Mouse (Mus musculus): ENCODE measurements around the gene Slc26a8. TPM values are rescaled to one million over a fixed set of nuclear protein-coding genes. Genes with fewer than 3 reads are reported as not detected.

The Slc26a8 gene
- total and polyA plus RNA-seq, 3 experiments: 0.10 to 3.2 (median 0.22) TPM

DNA sequence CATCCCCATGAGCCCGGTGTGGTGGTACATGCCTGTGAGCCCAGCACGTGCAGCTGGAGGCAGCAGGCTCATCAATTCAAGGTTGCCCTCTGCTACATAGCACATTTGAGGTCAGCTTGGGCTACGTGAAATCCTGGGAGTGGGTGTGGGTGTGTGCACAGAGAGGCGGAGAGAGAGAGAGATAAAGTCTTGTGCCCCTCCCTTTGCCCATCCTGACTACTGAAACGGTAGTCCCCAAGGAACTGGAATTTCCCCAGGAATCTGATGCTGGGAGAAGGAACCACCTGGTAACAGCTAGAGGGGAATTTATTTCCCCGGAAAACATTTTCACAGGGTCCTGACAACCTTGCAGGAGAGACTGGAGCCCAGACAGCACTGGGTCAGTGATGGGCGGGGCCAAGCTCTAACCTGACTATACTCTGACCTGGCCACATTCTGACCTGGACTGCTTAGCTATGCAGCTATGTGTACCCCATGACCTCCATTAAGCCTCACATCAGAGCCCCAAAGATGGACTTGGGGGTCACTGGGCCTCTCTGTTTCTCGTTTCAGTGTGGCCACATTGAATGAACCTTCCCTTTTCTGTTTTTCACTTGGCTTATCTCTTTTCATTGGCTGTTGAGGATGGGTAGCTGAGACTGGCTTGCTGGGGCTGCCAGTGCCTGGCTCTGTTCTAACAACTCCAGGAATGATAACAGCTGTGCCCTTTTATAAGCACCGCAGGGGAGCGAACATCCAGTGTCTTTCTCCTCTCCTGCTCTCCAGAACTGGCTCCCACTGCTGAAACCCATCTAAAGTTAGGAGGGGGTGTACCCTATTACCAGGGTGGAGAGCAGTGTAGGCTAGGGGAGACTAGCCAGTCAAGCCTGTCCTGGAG is 61.5 kb downstream of the Slc26a8 start:
- Histone ChIP-seq H3K27me3 (ENCODE audit: insufficient read depth, low read length) (peaks cover 36% of the 10 kb centered on the region), H3K36me3 (replicated peaks) (no peaks in the 10 kb centered on the region), H3K9me3 (replicated peaks) (no peaks in the 10 kb centered on the region), H3K4me1 (ENCODE audit: insufficient read depth, low read depth, low read length) (peaks cover 21% of the 10 kb centered on the region), H3K4me3 (ENCODE audit: low read depth, low read length) (no peak overlapping the region)
- no peak for TF ChIP-seq POLR2AphosphoS5 (IDR thresholded peaks at IDR 0.05; ENCODE audit: insufficient replicate concordance, low read depth, low read length)
- ATAC-seq (ENCODE audit: extremely low read depth, insufficient number of reproducible peaks, low FRiP score, poor library complexity, severe bottlenecking) (no peak), DNase-seq (ENCODE audit: low spot score) (no peak)

DNA sequence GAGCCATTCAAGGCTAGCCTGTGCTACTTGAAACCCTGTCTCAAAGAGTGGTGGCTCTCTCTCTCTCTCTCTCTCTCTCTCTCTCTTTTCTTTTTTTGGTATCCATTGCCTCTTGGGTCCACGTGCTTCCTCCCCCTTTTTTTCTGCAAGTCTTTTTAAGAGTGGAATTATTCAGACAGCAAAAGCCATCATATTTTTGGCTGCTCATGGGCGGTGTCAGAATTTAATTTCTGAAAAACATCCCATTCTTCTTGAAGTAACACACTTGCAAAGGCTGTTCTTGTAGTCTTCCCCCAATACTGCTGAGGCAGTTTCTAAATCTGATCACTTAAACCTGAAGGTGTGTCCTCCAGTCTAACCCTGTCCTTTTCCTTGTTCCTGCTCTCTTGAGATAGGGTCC is 63.1 kb downstream of the Slc26a8 start:
- H3K27me3 ChIP-seq (ENCODE audit: insufficient read depth, low read length): peaks cover 24% of the 10 kb centered on the region
- H3K9me3 ChIP-seq (replicated peaks): no peaks in the 10 kb centered on the region
- ATAC-seq (ENCODE audit: extremely low read depth, insufficient number of reproducible peaks, low FRiP score, poor library complexity, severe bottlenecking): no peak
- DNase-seq (ENCODE audit: low spot score): no peak
- no peak overlapping the region for H3K4me3 ChIP-seq (ENCODE audit: low read depth, low read length)
- no peak for TF ChIP-seq GATA2 (IDR thresholded peaks at IDR 0.05; ENCODE audit: borderline replicate concordance, low read depth, low read length)
- no peak for TF ChIP-seq TAL1 (conservative IDR thresholded peaks at IDR 0.05; ENCODE audit: low read depth, low read length)
- H3K4me1 ChIP-seq (ENCODE audit: insufficient read depth, low read depth, low read length): peaks cover 26% of the 10 kb centered on the region
- H3K36me3 ChIP-seq (replicated peaks): no peaks in the 10 kb centered on the region

- no peak for TF ChIP-seq TAL1 (conservative IDR thresholded peaks at IDR 0.05; ENCODE audit: low read depth, low read length)
- no peak for TF ChIP-seq CTCF (IDR thresholded peaks at IDR 0.05; ENCODE audit: low read depth, low read length)
- TF ChIP-seq GATA2 (IDR thresholded peaks at IDR 0.05; ENCODE audit: borderline replicate concordance, low read depth, low read length): no peak
- ATAC-seq (ENCODE audit: extremely low read depth, insufficient number of reproducible peaks, low FRiP score, poor library complexity, severe bottlenecking): no peak
- DNase-seq (ENCODE audit: low spot score): no peak
- Histone ChIP-seq H3K4me1 (ENCODE audit: insufficient read depth, low read depth, low read length) (peaks cover 39% of the 10 kb centered on the region), H3K4me3 (ENCODE audit: low read depth, low read length) (no peak overlapping the region), H3K36me3 (replicated peaks) (peaks cover 13% of the 10 kb centered on the region), H3K27me3 (ENCODE audit: insufficient read depth, low read length) (peaks cover 24% of the 10 kb centered on the region), H3K9me3 (replicated peaks) (no peaks in the 10 kb centered on the region)
Measured at GRCm38 (mm10) chr17:28625327-28625726, 64.7 kb downstream of the Slc26a8 start.

DNA sequence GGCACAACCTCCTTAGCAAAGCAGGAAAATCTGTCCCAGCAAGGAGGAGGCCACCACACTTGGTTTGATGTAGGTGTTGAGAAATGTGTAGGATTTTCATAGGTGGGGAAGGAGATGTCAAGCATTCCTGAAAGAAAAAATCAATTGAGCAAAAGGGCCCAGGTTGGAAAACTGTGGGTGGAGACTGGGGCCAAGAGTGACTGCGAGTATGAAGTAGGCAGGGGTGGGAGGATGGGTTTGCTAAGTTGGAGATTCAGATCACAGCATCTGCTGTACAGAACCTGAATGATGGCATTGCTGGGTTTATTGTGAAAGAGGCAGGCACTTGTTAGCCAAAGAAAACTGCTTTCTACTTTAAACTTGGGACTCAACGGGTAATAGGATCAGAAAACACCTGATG is 65.2 kb downstream of the Slc26a8 start:
- Histone ChIP-seq H3K4me1 (ENCODE audit: insufficient read depth, low read depth, low read length) (peaks cover 43% of the 10 kb centered on the region), H3K9me3 (replicated peaks) (no peaks in the 10 kb centered on the region), H3K27me3 (ENCODE audit: insufficient read depth, low read length) (peaks cover 24% of the 10 kb centered on the region), H3K4me3 (ENCODE audit: low read depth, low read length) (no peak overlapping the region), H3K36me3 (replicated peaks) (peaks cover 17% of the 10 kb centered on the region)
- no peak for ATAC-seq (ENCODE audit: extremely low read depth, insufficient number of reproducible peaks, low FRiP score, poor library complexity, severe bottlenecking)
- TF ChIP-seq GATA2 (IDR thresholded peaks at IDR 0.05; ENCODE audit: borderline replicate concordance, low read depth, low read length) (no peak), TAL1 (conservative IDR thresholded peaks at IDR 0.05; ENCODE audit: low read depth, low read length) (no peak)
- DNase-seq (ENCODE audit: low spot score): no peak

GRCm38 (mm10) chr17:28622300-28622759 is 67.7 kb downstream of the Slc26a8 start, which contains the start of gene Srpk1:
Gene Srpk1, minus strand, starts transcription at chr17:28622709.
- peaks cover 56% of the 10 kb centered on the region for H3K4me1 ChIP-seq (ENCODE audit: insufficient read depth, low read depth, low read length)

DNA sequence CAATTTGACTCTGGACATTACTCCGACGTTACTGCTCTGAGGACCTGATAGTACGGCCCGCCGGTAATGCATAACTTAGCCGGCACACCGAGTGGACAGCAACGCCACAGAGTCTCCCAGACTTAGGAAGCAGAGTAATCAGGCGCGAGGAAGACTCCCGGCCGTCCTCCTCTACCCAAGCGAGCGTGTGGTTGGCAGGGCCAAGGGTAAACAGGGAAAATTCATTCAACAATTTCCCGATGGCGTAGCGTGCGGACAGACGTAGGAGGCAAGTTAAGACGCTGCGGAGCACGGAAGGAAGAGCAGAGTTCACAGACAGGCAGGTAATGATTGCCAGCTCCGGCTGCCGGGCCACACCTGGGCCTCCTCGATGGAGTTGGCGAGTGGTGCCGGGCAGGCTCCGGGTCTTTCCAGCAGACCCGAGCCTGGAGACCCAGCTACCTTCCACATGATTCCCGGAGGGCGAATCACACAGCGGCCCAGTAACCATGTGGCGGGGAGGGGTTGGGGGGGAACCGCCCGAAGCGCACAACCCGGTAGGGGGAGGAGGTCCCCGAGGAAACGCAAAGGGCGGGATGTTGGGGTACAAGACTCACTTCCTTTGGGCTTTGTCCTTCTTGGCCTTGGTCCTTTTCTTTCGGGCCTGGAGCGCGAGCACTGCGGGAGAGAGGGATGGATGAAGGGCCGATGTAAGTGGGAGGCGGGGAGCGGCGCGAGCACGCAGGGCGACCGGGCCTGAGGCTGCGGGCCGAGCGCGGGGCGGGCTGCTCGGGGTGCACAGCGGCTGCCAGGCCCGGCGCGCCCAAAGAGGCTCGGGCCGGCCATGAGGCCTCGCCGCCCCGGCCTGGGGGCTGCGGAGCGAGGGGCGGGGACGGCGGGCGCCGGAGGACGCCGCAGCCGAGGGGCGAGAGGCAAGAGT is 68.4 kb downstream of the Slc26a8 start:
- no peak for TF ChIP-seq TAL1 (conservative IDR thresholded peaks at IDR 0.05; ENCODE audit: low read depth, low read length)
- peak overlapping the region; percentile 90 for H3K4me3 ChIP-seq (ENCODE audit: low read depth, low read length)
- H3K4me1 ChIP-seq (ENCODE audit: insufficient read depth, low read depth, low read length): peaks cover 58% of the 10 kb centered on the region
- peaks cover 44% of the 10 kb centered on the region for H3K36me3 ChIP-seq (replicated peaks)
- no peaks in the 10 kb centered on the region for H3K9me3 ChIP-seq (replicated peaks)
- DNase-seq (ENCODE audit: low spot score): peak; percentile 82
- peaks cover 5% of the 10 kb centered on the region for H3K27me3 ChIP-seq (ENCODE audit: insufficient read depth, low read length)
- ATAC-seq (ENCODE audit: extremely low read depth, insufficient number of reproducible peaks, low FRiP score, poor library complexity, severe bottlenecking): no peak

More at GRCm38 (mm10) chr17:28622300-28622759, 67.7 kb downstream of the Slc26a8 start, which contains the start of gene Srpk1:
- Histone ChIP-seq H3K27me3 (ENCODE audit: insufficient read depth, low read length) (peaks cover 7% of the 10 kb centered on the region), H3K9me3 (replicated peaks) (no peaks in the 10 kb centered on the region), H3K4me3 (ENCODE audit: low read depth, low read length) (peak within 1 kb of the TSS; percentile 90), H3K36me3 (replicated peaks) (peaks cover 39% of the 10 kb centered on the region)
- no peak for TF ChIP-seq CTCF (IDR thresholded peaks at IDR 0.05; ENCODE audit: low read depth, low read length)
- no peak for TF ChIP-seq POLR2AphosphoS5 (IDR thresholded peaks at IDR 0.05; ENCODE audit: insufficient replicate concordance, low read depth, low read length)
- no peak for TF ChIP-seq TAL1 (conservative IDR thresholded peaks at IDR 0.05; ENCODE audit: low read depth, low read length)
- no peak for TF ChIP-seq GATA2 (IDR thresholded peaks at IDR 0.05; ENCODE audit: borderline replicate concordance, low read depth, low read length)
- no peak for TF ChIP-seq GATA1 (IDR thresholded peaks at IDR 0.05; ENCODE audit: borderline replicate concordance, low read length)
- ATAC-seq (ENCODE audit: extremely low read depth, insufficient number of reproducible peaks, low FRiP score, poor library complexity, severe bottlenecking): peak; percentile 42; the same call in 1 of the 2 replicates
- DNase-seq (ENCODE audit: low spot score): peak; percentile 93

Measured in G1E (cell line).